Mouse (Mus musculus) small intestine, adult 2 months (tissue): ENCODE results near the gene Fam57b. TPM values are rescaled to one million over a fixed set of nuclear protein-coding genes. Genes with fewer than 3 reads are reported as not detected.
"Not testable (repeated sequence)": the region's sequence is repeated elsewhere in the genome, so short reads cannot be mapped to it uniquely, and the experiment has no call there.

Source experiments
- H3K27ac ChIP-seq: fragments of 200-500 bp; 2 replicates; pipeline ENCODE4 v1.5.1; 2012; ENCODE audit warnings: low read depth, low read length, control low read depth, inconsistent platforms; ENCODE audit not compliant: insufficient read depth
- H3K27me3 ChIP-seq: fragments of 200-500 bp; 2 replicates; pipeline ENCODE4 v1.6.1; 2012; ENCODE audit warnings: mild to moderate bottlenecking, moderate library complexity, low read length, inconsistent platforms; ENCODE audit not compliant: control insufficient read depth, insufficient read depth
- H3K36me3 ChIP-seq: fragments of 200-500 bp; 2 replicates; pipeline ENCODE4 v1.6.1; 2012; ENCODE audit warnings: mild to moderate bottlenecking, low read length, control low read depth, inconsistent platforms; ENCODE audit not compliant: control insufficient read depth, insufficient read depth
- H3K4me1 ChIP-seq: fragments of 200-500 bp; 2 replicates; pipeline ENCODE4 v1.6.1; 2012; ENCODE audit warnings: low read length, inconsistent platforms, mixed read lengths; ENCODE audit not compliant: control insufficient read depth, insufficient read depth, insufficient read length
- H3K4me3 ChIP-seq: fragments of 200-500 bp; 2 replicates; pipeline ENCODE4 v1.5.1; 2012; ENCODE audit warnings: low read depth, mild to moderate bottlenecking, control low read depth, inconsistent platforms, low read length, moderate library complexity
- CTCF ChIP-seq: fragments of 200-500 bp; IDR thresholded peaks from 2 replicates; pipeline ENCODE4 v1.5.1; 2012; ENCODE audit warnings: low read depth, mild to moderate bottlenecking, control low read depth, inconsistent platforms, low read length, moderate library complexity, mixed read lengths; ENCODE audit not compliant: insufficient replicate concordance, insufficient read length; ENCODE audit errors: extremely low read depth
- POLR2A ChIP-seq: fragments of 200-500 bp; IDR thresholded peaks from 2 replicates; pipeline ENCODE4 v1.6.1; 2012; ENCODE audit warnings: low read depth, mild to moderate bottlenecking, control low read depth, inconsistent platforms, low read length, moderate library complexity
- WGBS: fragments of 180-500 bp; shearing (Covaris S2); methylation state at CpG from one replicate; pipeline ENCODE4 v1.1.7; 2018; 5-methylcytosine and 5-hydroxymethylcytosine counted together
- polyA plus RNA-seq: library from polyadenylated mRNA; depleted of rRNA; stranded (reverse); fragments of >200 nt; gene quantifications from 2 replicates; pipeline ENCODE4 v1.2.3, GENCODE M21; 2012

The Fam57b gene
- polyA plus RNA-seq, 1 experiment = 4.1 TPM

GRCm38 (mm10) chr7:126778147-126778546 is 19.3 kb upstream of the Fam57b start:
- WGBS = 89% methylated on average over 3 of the region's 3 CpGs
- H3K27me3 ChIP-seq = no peaks in the 10 kb centered on the region
- H3K4me1 ChIP-seq = peaks cover 23% of the 10 kb centered on the region
- no peak overlapping the region for H3K4me3 ChIP-seq
- H3K27ac ChIP-seq = no peak overlapping the region
- no peak for TF ChIP-seq POLR2A
- TF ChIP-seq CTCF = no peak
- peaks cover 9% of the 10 kb centered on the region for H3K36me3 ChIP-seq

- H3K4me3 ChIP-seq, H3K36me3 ChIP-seq, H3K27me3 ChIP-seq, H3K27ac ChIP-seq: not testable (repeated sequence)
- H3K4me1 ChIP-seq = peaks cover 23% of the 10 kb centered on the region
- 85% methylated on average over 7 of the region's 7 CpGs for WGBS
Observed at GRCm38 (mm10) chr7:126779101-126779500, 18.4 kb upstream of the Fam57b start.

GRCm38 (mm10) chr7:126779983-126780970 is 17.2 kb upstream of the Fam57b start:
- H3K4me3 ChIP-seq = peak overlapping the region; percentile 56
- peaks cover 23% of the 10 kb centered on the region for H3K4me1 ChIP-seq
- no peaks in the 10 kb centered on the region for H3K27me3 ChIP-seq
- WGBS = 4% methylated on average over 21 of the region's 21 CpGs
- no peak; the same call in 1 of the 2 replicates for TF ChIP-seq POLR2A
- TF ChIP-seq CTCF = peak; percentile 95
- H3K36me3 ChIP-seq = peaks cover 12% of the 10 kb centered on the region
- 0 out of 2 replicates have a peak overlapping the region, but pooled peaks have one; percentile 7 for H3K27ac ChIP-seq

- TF ChIP-seq POLR2A (no peak), CTCF (0 out of 2 replicates have a peak, but pooled peaks have one; percentile 5)
- Histone ChIP-seq H3K36me3 (peaks cover 20% of the 10 kb centered on the region), H3K4me1 (peaks cover 17% of the 10 kb centered on the region), H3K4me3 (peak within 1 kb of the TSS; percentile 56), H3K27ac (no peak within 1 kb of the TSS), H3K27me3 (no peaks in the 10 kb centered on the region)
- 16% methylated on average over 22 of the region's 22 CpGs for WGBS
Observed at GRCm38 (mm10) chr7:126780971-126781635, 16.4 kb upstream of the Fam57b start, which contains the start of gene Tbx6. Gene Tbx6 (plus strand): TSS chr7:126781483.

GRCm38 (mm10) chr7:126781661-126782370 is 15.7 kb upstream of the Fam57b start:
- H3K36me3 ChIP-seq = peaks cover 27% of the 10 kb centered on the region
- H3K27me3 ChIP-seq = no peaks in the 10 kb centered on the region
- WGBS = 67% methylated on average over 11 of the region's 11 CpGs
- H3K27ac ChIP-seq = no peak overlapping the region
- H3K4me1 ChIP-seq = peaks cover 16% of the 10 kb centered on the region
- no peak overlapping the region for H3K4me3 ChIP-seq
- TF ChIP-seq POLR2A (no peak), CTCF (no peak)

GRCm38 (mm10) chr7:126782693-126783092 is 14.8 kb upstream of the Fam57b start:
- WGBS = 77% methylated on average over 13 of the region's 13 CpGs
- peaks cover 35% of the 10 kb centered on the region for H3K36me3 ChIP-seq
- no peaks in the 10 kb centered on the region for H3K27me3 ChIP-seq
- H3K27ac ChIP-seq = no peak overlapping the region
- TF ChIP-seq POLR2A (no peak), CTCF (no peak)
- peaks cover 14% of the 10 kb centered on the region for H3K4me1 ChIP-seq
- H3K4me3 ChIP-seq = no peak overlapping the region
